Comparison of ENCODE assay signal across 10 mouse cellular contexts in genomic region chr15:6231308-6232103, GRCm38 (mm10).
DNase-seq lines count a peak whose midpoint lies in the region; ATAC-seq and TF ChIP-seq lines count a peak whose summit lies in the region.
"Had no signal": no experiment of that assay in that cellular context is flagged by ENCODE, and none has a peak within 500 bp of the region (broad histone marks: within the 10 kb centered on the region; RNA-seq: fewer than 3 reads in every experiment).

No protein-coding gene starts in this region.

- peak; percentile 54 for DNase-seq in liver, adult 2 months (ENCODE audit: extremely low read depth, low read depth, low spot score)
- peak; percentile 59 for DNase-seq in adrenal gland, postnatal 10 days
- DNase-seq in intestine, embryonic 14.5 days (ENCODE audit: low spot score) = no peak
- no peak for DNase-seq in natural killer cell, adult 2 months (ENCODE audit: low spot score in 2 of 2)

- no peak for TF ChIP-seq POLR2A in liver, adult 2 months (IDR thresholded peaks at IDR 0.05; ENCODE audit: extremely low read depth, insufficient read depth, low read length)

- H3K4me1 ChIP-seq in forebrain, embryonic 13.5 days = peaks cover 6% of the 10 kb centered on the region
- no peaks in the 10 kb centered on the region for H3K4me1 ChIP-seq in forebrain, embryonic 12.5 days
- peaks cover 6% of the 10 kb centered on the region; the same call in 1 of the 2 replicates for H3K4me1 ChIP-seq in liver, adult 2 months (ENCODE audit: control insufficient read depth, insufficient read depth, low read length)
- peaks cover 14% of the 10 kb centered on the region for H3K4me1 ChIP-seq in liver, embryonic 12.5 days
- H3K4me1 ChIP-seq in intestine, embryonic 14.5 days (replicated peaks; ENCODE audit: control insufficient read depth, insufficient read depth, low read length) = 0 out of 2 replicates have a peak, but pooled peaks cover 4% of the 10 kb centered on the region
- no peaks in the 10 kb centered on the region for H3K4me1 ChIP-seq in midbrain, embryonic 15.5 days
- H3K4me1 ChIP-seq: midbrain, embryonic 13.5 days had no signal

- no peaks in the 10 kb centered on the region for H3K36me3 ChIP-seq in forebrain, embryonic 13.5 days (ENCODE audit: poor library complexity, severe bottlenecking)
- H3K36me3 ChIP-seq in forebrain, embryonic 12.5 days (replicated peaks) = no peaks in the 10 kb centered on the region
- H3K36me3 ChIP-seq in liver, adult 2 months (ENCODE audit: control insufficient read depth, insufficient read depth, low read length) = no peaks in the 10 kb centered on the region
- no peaks in the 10 kb centered on the region for H3K36me3 ChIP-seq in liver, embryonic 12.5 days
- H3K36me3 ChIP-seq in intestine, embryonic 14.5 days (ENCODE audit: control insufficient read depth, insufficient read depth, low read length) = no peaks in the 10 kb centered on the region
- H3K36me3 ChIP-seq in midbrain, embryonic 15.5 days (replicated peaks) = no peaks in the 10 kb centered on the region
- H3K36me3 ChIP-seq: midbrain, embryonic 13.5 days had no signal

- H3K9ac ChIP-seq in forebrain, embryonic 13.5 days = no peak overlapping the region
- no peak overlapping the region for H3K9ac ChIP-seq in forebrain, embryonic 12.5 days
- H3K9ac ChIP-seq in liver, adult 2 months (ENCODE audit: low read depth, low read length) = peak overlapping the region; percentile 46; the same call in 1 of the 2 replicates
- H3K9ac ChIP-seq in liver, embryonic 12.5 days = no peak overlapping the region
- no peak overlapping the region for H3K9ac ChIP-seq in intestine, embryonic 14.5 days (ENCODE audit: low read length)
- H3K9ac ChIP-seq in midbrain, embryonic 15.5 days = no peak overlapping the region
- H3K9ac ChIP-seq: midbrain, embryonic 13.5 days had no signal

- TF ChIP-seq CTCF in liver, adult 2 months (IDR thresholded peaks at IDR 0.05; ENCODE audit: low read depth, low read length) = no peak

- no peak overlapping the region for H3K4me2 ChIP-seq in forebrain, embryonic 13.5 days
- no peak overlapping the region for H3K4me2 ChIP-seq in forebrain, embryonic 12.5 days
- H3K4me2 ChIP-seq in liver, embryonic 12.5 days = no peak overlapping the region
- no peak overlapping the region for H3K4me2 ChIP-seq in intestine, embryonic 14.5 days (ENCODE audit: low read length)
- H3K4me2 ChIP-seq in midbrain, embryonic 15.5 days = no peak overlapping the region
- H3K4me2 ChIP-seq: midbrain, embryonic 13.5 days had no signal

- 63% methylated on average over 12 of the region's 12 CpGs for WGBS in forebrain, embryonic 13.5 days
- WGBS in forebrain, embryonic 12.5 days = 80% methylated on average over 12 of the region's 12 CpGs
- 31% methylated on average over 12 of the region's 12 CpGs for WGBS in liver, adult 2 months
- 51% methylated on average over 12 of the region's 12 CpGs for WGBS in liver, embryonic 12.5 days (ENCODE audit: insufficient replicate concordance)
- WGBS in intestine, embryonic 14.5 days = 48% methylated on average over 12 of the region's 12 CpGs
- 79% methylated on average over 12 of the region's 12 CpGs for WGBS in midbrain, embryonic 15.5 days

- H3K4me3 ChIP-seq in forebrain, embryonic 13.5 days = no peak overlapping the region
- H3K4me3 ChIP-seq in forebrain, embryonic 12.5 days (replicated peaks) = no peak overlapping the region
- no peak overlapping the region for H3K4me3 ChIP-seq in liver, adult 2 months (ENCODE audit: insufficient read depth, low read depth, low read length)
- H3K4me3 ChIP-seq in liver, embryonic 12.5 days = no peak overlapping the region
- no peak overlapping the region for H3K4me3 ChIP-seq in intestine, embryonic 14.5 days (ENCODE audit: low read depth, low read length)
- no peak overlapping the region for H3K4me3 ChIP-seq in midbrain, embryonic 15.5 days
- H3K4me3 ChIP-seq: midbrain, embryonic 13.5 days had no signal

- H3K27me3 ChIP-seq in forebrain, embryonic 13.5 days = no peaks in the 10 kb centered on the region
- no peaks in the 10 kb centered on the region for H3K27me3 ChIP-seq in forebrain, embryonic 12.5 days
- H3K27me3 ChIP-seq in liver, adult 2 months (ENCODE audit: control insufficient read depth, insufficient read depth, low read length) = no peaks in the 10 kb centered on the region
- no peaks in the 10 kb centered on the region for H3K27me3 ChIP-seq in liver, embryonic 12.5 days (replicated peaks)
- H3K27me3 ChIP-seq in intestine, embryonic 14.5 days (replicated peaks; ENCODE audit: control insufficient read depth, insufficient read depth, low read length) = no peaks in the 10 kb centered on the region
- no peaks in the 10 kb centered on the region for H3K27me3 ChIP-seq in midbrain, embryonic 15.5 days (replicated peaks)
- H3K27me3 ChIP-seq: midbrain, embryonic 13.5 days had no signal

- H3K27ac ChIP-seq in forebrain, embryonic 13.5 days = no peak overlapping the region
- H3K27ac ChIP-seq in forebrain, embryonic 12.5 days = no peak overlapping the region
- H3K27ac ChIP-seq in liver, adult 2 months (replicated peaks; ENCODE audit: insufficient read depth, low read depth, low read length) = no peak overlapping the region; the same call in 1 of the 2 replicates
- H3K27ac ChIP-seq in liver, embryonic 12.5 days = no peak overlapping the region
- H3K27ac ChIP-seq in intestine, embryonic 14.5 days (ENCODE audit: low read depth) = no peak overlapping the region
- no peak overlapping the region for H3K27ac ChIP-seq in midbrain, embryonic 15.5 days
- H3K27ac ChIP-seq: kidney, postnatal 0 days; midbrain, embryonic 13.5 days had no signal

- H3K9me3 ChIP-seq in forebrain, embryonic 13.5 days (replicated peaks) = no peaks in the 10 kb centered on the region
- H3K9me3 ChIP-seq in forebrain, embryonic 12.5 days = no peaks in the 10 kb centered on the region
- no peaks in the 10 kb centered on the region for H3K9me3 ChIP-seq in liver, embryonic 12.5 days (replicated peaks)
- H3K9me3 ChIP-seq in intestine, embryonic 14.5 days (ENCODE audit: control insufficient read depth, low read length) = no peaks in the 10 kb centered on the region
- no peaks in the 10 kb centered on the region for H3K9me3 ChIP-seq in midbrain, embryonic 15.5 days
- H3K9me3 ChIP-seq: midbrain, embryonic 13.5 days had no signal

- no peaks in the 10 kb centered on the region for H3K79me2 ChIP-seq in liver, adult 2 months (ENCODE audit: control insufficient read depth, insufficient read depth, low read length)

- ATAC-seq in forebrain, embryonic 13.5 days = 0 out of 2 replicates have a peak, but pooled peaks have one; percentile 36
- ATAC-seq in forebrain, embryonic 12.5 days (ENCODE audit: low FRiP score) = no peak
- no peak for ATAC-seq in liver, embryonic 12.5 days
- peak; percentile 50 for ATAC-seq in intestine, embryonic 14.5 days (replicated peaks; ENCODE audit: low FRiP score, low TSS enrichment, low read depth)
- ATAC-seq in midbrain, embryonic 15.5 days (replicated peaks) = no peak
- ATAC-seq: midbrain, embryonic 13.5 days had no signal

Comparison
In these comparisons a context has a peak if more than half of its experiments do, and no peak if none do; other contexts are left out.
1. ATAC-seq: peak in forebrain, embryonic 13.5 days (single experiment) and intestine, embryonic 14.5 days (single experiment); none in forebrain, embryonic 12.5 days (single experiment), liver, embryonic 12.5 days (single experiment) and midbrain, embryonic 15.5 days (single experiment).
2. DNase-seq: peak in liver, adult 2 months (single experiment) and adrenal gland, postnatal 10 days (single experiment); none in intestine, embryonic 14.5 days (single experiment) and natural killer cell, adult 2 months (0 of 2).